Mouse (Mus musculus) liver, adult 2 months (tissue): ENCODE results near the gene Nol4l. TPM values are rescaled to one million over a fixed set of nuclear protein-coding genes. Genes with fewer than 3 reads are reported as not detected.

ENCODE experiments used
- DNase-seq: peaks from one replicate; pipeline ENCODE4 v3.0.0-alpha.2; 2011; ENCODE audit warnings: low read depth, low spot score; ENCODE audit errors: extremely low read depth
- H3K27ac ChIP-seq: fragments of 200-500 bp; replicated peaks from 2 replicates; pipeline ENCODE4 v1.5.1; 2012; ENCODE audit warnings: low read depth, mild to moderate bottlenecking, control low read depth, inconsistent platforms, low read length; ENCODE audit not compliant: insufficient read depth
- H3K27me3 ChIP-seq: fragments of 200-500 bp; 2 replicates; pipeline ENCODE4 v1.6.1; 2012; ENCODE audit warnings: mild to moderate bottlenecking, moderate library complexity, low read length, inconsistent platforms; ENCODE audit not compliant: control insufficient read depth, insufficient read depth
- H3K36me3 ChIP-seq: fragments of 200-500 bp; 2 replicates; pipeline ENCODE4 v1.6.1; 2012; ENCODE audit warnings: low read length, inconsistent platforms; ENCODE audit not compliant: control insufficient read depth, insufficient read depth
- H3K4me1 ChIP-seq: fragments of 200-500 bp; 2 replicates; pipeline ENCODE4 v1.6.1; 2011; ENCODE audit warnings: low read length; ENCODE audit not compliant: control insufficient read depth, insufficient read depth
- H3K4me3 ChIP-seq: fragments of 200-500 bp; 2 replicates; pipeline ENCODE4 v1.5.1; 2011; ENCODE audit warnings: low read depth, mild to moderate bottlenecking, control low read depth, low read length, moderate library complexity; ENCODE audit not compliant: insufficient read depth
- H3K79me2 ChIP-seq: fragments of 200-500 bp; 2 replicates; pipeline ENCODE4 v1.6.1; 2012; ENCODE audit warnings: inconsistent platforms, mild to moderate bottlenecking, low read length, moderate library complexity; ENCODE audit not compliant: control insufficient read depth, insufficient read depth
- H3K9ac ChIP-seq: fragments of 200-500 bp; 2 replicates; pipeline ENCODE4 v1.6.1; 2012; ENCODE audit warnings: low read depth, mild to moderate bottlenecking, control low read depth, inconsistent platforms, low read length
- CTCF ChIP-seq: fragments of 200-500 bp; IDR thresholded peaks from 2 replicates; pipeline ENCODE4 v1.5.1; 2011; ENCODE audit warnings: low read depth, low read length, control low read depth
- POLR2A ChIP-seq: fragments of 200-500 bp; IDR thresholded peaks from 2 replicates; pipeline ENCODE4 v1.6.1; 2011; ENCODE audit warnings: low read length, control low read depth; ENCODE audit not compliant: insufficient read depth; ENCODE audit errors: extremely low read depth
- WGBS: fragments of 180-500 bp; shearing (Covaris S2); methylation state at CpG from one replicate; pipeline ENCODE4 v1.1.7; 2018; 5-methylcytosine and 5-hydroxymethylcytosine counted together
- polyA plus RNA-seq: library from polyadenylated mRNA; depleted of rRNA; stranded (reverse); fragments of >200 nt; gene quantifications from 2 replicates; pipeline ENCODE4 v1.2.3, GENCODE M21; 2012
- total RNA-seq: library from RNA; depleted of rRNA; stranded (reverse); fragments of >200 nt; gene quantifications from 2 replicates; pipeline ENCODE4 v1.2.3, GENCODE M21; 2014

Nol4l gene
- total and polyA plus RNA-seq, 2 experiments: 0.18 to 0.80 TPM

DNA sequence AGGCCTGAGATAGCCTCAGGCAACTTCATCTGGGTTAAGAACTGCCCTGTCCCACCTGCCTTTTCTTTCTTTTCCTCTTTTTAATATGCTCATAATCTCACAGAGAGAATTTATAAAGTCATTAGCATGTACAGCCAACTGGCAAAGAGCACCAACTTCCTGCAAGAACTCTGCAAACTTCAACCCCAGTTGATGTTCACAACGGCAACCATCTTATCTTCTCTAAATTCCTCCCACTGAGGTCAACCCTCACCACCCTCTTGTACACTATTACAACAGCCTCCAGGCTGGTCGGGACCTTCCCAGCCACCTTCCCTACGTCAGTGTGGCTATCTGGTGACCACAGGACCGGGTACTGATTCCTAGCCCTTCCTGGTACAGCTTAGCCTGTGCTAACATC lies 27.5 kb upstream of the Nol4l start:
- TF ChIP-seq CTCF (no peak), POLR2A (no peak)
- Histone ChIP-seq H3K79me2 (no peaks in the 10 kb centered on the region), H3K4me1 (no peaks in the 10 kb centered on the region; the same call in 1 of the 2 replicates), H3K27ac (no peak overlapping the region), H3K9ac (no peak overlapping the region), H3K4me3 (no peak overlapping the region), H3K36me3 (no peaks in the 10 kb centered on the region), H3K27me3 (no peaks in the 10 kb centered on the region)
- no peak for DNase-seq
- WGBS: 56% methylated on average over 4 of the region's 4 CpGs

DNA sequence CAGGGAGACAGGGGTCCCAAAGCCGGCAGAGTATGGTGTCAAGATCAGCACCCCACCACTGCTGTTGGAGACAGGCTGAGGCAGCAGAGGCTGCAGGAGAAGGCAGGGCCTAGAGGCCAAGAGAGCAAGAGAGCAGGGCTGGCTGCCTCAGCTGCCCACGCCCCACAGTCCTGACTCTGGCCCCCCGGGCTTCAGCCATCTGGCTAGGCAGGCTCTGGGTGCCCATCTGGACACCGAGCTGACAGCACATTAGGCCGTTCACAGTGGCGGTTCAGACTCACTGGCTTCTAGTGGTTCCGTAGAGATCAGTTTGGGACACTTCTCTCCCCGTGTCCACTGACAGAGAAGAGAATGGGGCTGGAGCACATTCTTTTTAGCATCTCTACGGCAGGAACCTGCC lies 26.4 kb upstream of the Nol4l start:
- H3K27me3 ChIP-seq: no peaks in the 10 kb centered on the region
- H3K36me3 ChIP-seq: no peaks in the 10 kb centered on the region
- no peak overlapping the region for H3K9ac ChIP-seq
- H3K4me1 ChIP-seq: no peaks in the 10 kb centered on the region; the same call in 1 of the 2 replicates
- no peak overlapping the region for H3K4me3 ChIP-seq
- TF ChIP-seq CTCF (no peak), POLR2A (no peak)
- 84% methylated on average over 9 of the region's 9 CpGs for WGBS
- H3K79me2 ChIP-seq: no peaks in the 10 kb centered on the region
- no peak for DNase-seq
- H3K27ac ChIP-seq: no peak overlapping the region

- Histone ChIP-seq H3K4me3 (no peak overlapping the region), H3K27me3 (no peaks in the 10 kb centered on the region), H3K27ac (no peak overlapping the region), H3K4me1 (no peaks in the 10 kb centered on the region; the same call in 1 of the 2 replicates), H3K36me3 (no peaks in the 10 kb centered on the region), H3K79me2 (no peaks in the 10 kb centered on the region), H3K9ac (no peak overlapping the region)
- DNase-seq: peak; percentile 99
- no peak for TF ChIP-seq CTCF
- no peak for TF ChIP-seq POLR2A
- WGBS: 29% methylated on average over 7 of the region's 7 CpGs
Observed at GRCm38 (mm10) chr2:153554543-153554942, 24.8 kb upstream of the Nol4l start.

DNA sequence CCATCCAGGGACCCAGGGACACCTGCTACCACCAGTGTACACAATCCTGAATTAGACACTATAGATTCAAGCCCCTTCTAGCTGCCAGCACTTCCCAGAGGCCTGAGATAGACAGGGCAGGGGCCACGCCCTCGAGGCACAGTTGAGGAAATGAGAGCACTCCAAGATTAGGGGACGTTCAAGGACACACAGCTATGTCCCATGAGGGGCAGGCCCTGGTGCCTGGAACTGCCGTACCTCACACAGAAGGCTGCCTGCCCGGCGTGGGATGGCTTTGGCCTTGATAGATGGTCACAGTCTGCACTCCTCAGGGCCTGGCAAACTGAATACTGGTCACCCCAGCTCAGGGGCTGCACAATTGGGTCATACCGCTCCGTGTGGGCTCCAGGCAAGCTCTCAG lies 19.7 kb upstream of the Nol4l start:
- H3K9ac ChIP-seq: no peak overlapping the region
- H3K4me1 ChIP-seq: no peaks in the 10 kb centered on the region
- no peak overlapping the region for H3K4me3 ChIP-seq
- 76% methylated on average over 8 of the region's 8 CpGs for WGBS
- TF ChIP-seq POLR2A (no peak), CTCF (no peak)
- no peak for DNase-seq
- H3K79me2 ChIP-seq: no peaks in the 10 kb centered on the region
- H3K27me3 ChIP-seq: no peaks in the 10 kb centered on the region
- H3K27ac ChIP-seq: no peak overlapping the region
- H3K36me3 ChIP-seq: no peaks in the 10 kb centered on the region

GRCm38 (mm10) chr2:153548221-153548923 lies 18.6 kb upstream of the Nol4l start:
- H3K4me3 ChIP-seq: no peak overlapping the region
- 72% methylated on average over 14 of the region's 14 CpGs for WGBS
- no peak overlapping the region for H3K9ac ChIP-seq
- no peaks in the 10 kb centered on the region for H3K4me1 ChIP-seq
- no peak for DNase-seq
- H3K79me2 ChIP-seq: no peaks in the 10 kb centered on the region
- no peaks in the 10 kb centered on the region for H3K27me3 ChIP-seq
- TF ChIP-seq CTCF: no peak
- no peak for TF ChIP-seq POLR2A
- H3K36me3 ChIP-seq: no peaks in the 10 kb centered on the region
- H3K27ac ChIP-seq: no peak overlapping the region

DNA sequence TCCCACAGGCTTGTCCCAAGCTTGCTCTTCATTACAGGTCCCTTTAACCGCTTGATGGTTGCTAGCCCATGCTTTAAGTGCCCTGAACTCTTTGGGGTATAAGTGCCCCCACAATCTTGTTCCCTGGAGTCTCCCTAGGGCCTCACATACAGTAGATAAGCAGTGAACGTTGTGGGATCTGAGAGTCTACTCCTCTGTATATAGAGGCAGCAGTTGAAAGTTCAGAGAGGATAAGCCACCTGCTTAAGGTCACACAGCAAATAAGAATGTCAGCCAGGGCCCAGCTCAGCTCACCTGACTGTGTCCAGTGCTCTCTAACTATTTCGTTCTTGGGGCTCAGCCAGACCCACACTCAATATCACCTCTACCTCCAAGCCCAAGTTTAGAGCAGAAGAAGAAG lies 17.9 kb upstream of the Nol4l start:
- Histone ChIP-seq H3K36me3 (no peaks in the 10 kb centered on the region), H3K27me3 (no peaks in the 10 kb centered on the region), H3K27ac (no peak overlapping the region), H3K9ac (no peak overlapping the region), H3K4me1 (no peaks in the 10 kb centered on the region), H3K4me3 (no peak overlapping the region), H3K79me2 (no peaks in the 10 kb centered on the region)
- no peak for DNase-seq
- no peak for TF ChIP-seq POLR2A
- TF ChIP-seq CTCF: no peak
- 77% methylated on average over 3 of the region's 3 CpGs for WGBS
